Mouse (Mus musculus): Measurements from ENCODE around the gene Sema4d.

GRCm38 (mm10) chr13:51740776-51741175, 52.8 kb downstream of the Sema4d start:
- TF ChIP-seq CTCF (conservative IDR thresholded peaks at IDR 0.05; ENCODE audit: low read length), result no peak
- TF ChIP-seq NANOG (IDR thresholded peaks at IDR 0.05; ENCODE audit: borderline replicate concordance, low read length), result no peak

Measured in E14TG2a.4 (cell line).